In the genomic region with DNA sequence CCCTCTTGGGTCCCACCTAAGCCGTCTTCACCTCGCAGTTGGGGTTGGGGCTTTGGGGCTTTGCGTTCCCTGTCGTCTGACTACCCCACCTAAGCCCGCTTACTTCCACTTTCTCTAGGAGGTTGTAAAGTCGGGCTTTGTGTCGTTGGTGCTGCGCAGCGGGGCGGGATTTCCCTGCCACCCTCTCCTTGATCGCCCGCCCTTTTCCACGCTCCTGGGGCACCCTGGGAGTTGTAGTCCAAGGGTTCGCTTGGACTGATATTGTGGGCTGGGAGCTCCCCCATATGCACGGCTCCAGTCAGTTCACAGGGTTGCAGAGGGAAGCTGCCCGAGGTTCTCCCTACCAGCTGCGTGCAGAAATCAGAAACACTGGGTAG, we compare ENCODE assay signal across 8 mouse cellular contexts.
A peak's percentile ranks its signal among the peaks of the same experiment; 100 is the strongest.
DNase-seq lines count a peak whose midpoint lies in the region; ATAC-seq lines count a peak whose summit lies in the region.

No protein-coding gene starts in this region.

- no peaks in the 10 kb centered on the region for H3K27me3 ChIP-seq in forebrain, embryonic 10.5 days (ENCODE audit: poor library complexity, severe bottlenecking)
- H3K27me3 ChIP-seq in heart, embryonic 14.5 days (ENCODE audit: control insufficient read depth, insufficient read depth, low read length) = no peaks in the 10 kb centered on the region
- peaks cover 7% of the 10 kb centered on the region; the same call in 1 of the 2 replicates for H3K27me3 ChIP-seq in liver, embryonic 11.5 days (replicated peaks; ENCODE audit: control insufficient read depth, insufficient read depth, low read length)

- H3K27ac ChIP-seq in forebrain, embryonic 10.5 days = peak overlapping the region; percentile 97
- H3K27ac ChIP-seq in heart, embryonic 14.5 days (replicated peaks in 1 of 2; ENCODE audit: control insufficient read depth in 1 of 2, insufficient read depth in 1 of 2, low read depth in 2 of 2, low read length in 2 of 2) = peak overlapping the region; percentile 63 to 96
- peak overlapping the region; percentile 95 for H3K27ac ChIP-seq in liver, embryonic 11.5 days (ENCODE audit: low read depth, low read length)

- peak overlapping the region; percentile 50 for H3K4me2 ChIP-seq in heart, embryonic 14.5 days (ENCODE audit: low read length)
- peak overlapping the region; percentile 50 for H3K4me2 ChIP-seq in liver, embryonic 11.5 days

- H3K4me1 ChIP-seq in forebrain, embryonic 10.5 days = peaks cover 24% of the 10 kb centered on the region
- H3K4me1 ChIP-seq in heart, embryonic 14.5 days (ENCODE audit: control insufficient read depth in 2 of 2, insufficient read depth in 2 of 2, low read length in 2 of 2) = no peaks in the 10 kb centered on the region
- no peaks in the 10 kb centered on the region for H3K4me1 ChIP-seq in liver, embryonic 11.5 days (replicated peaks; ENCODE audit: control insufficient read depth, insufficient read depth, low read length)

- WGBS in forebrain, embryonic 10.5 days = 6% methylated on average over 17 of the region's 17 CpGs
- WGBS in heart, embryonic 14.5 days = 13% methylated on average over 15 of the region's 17 CpGs
- WGBS in liver, embryonic 11.5 days = 13% methylated on average over 17 of the region's 17 CpGs

- peak; percentile 93 for ATAC-seq in heart, embryonic 14.5 days (ENCODE audit: insufficient number of reproducible peaks, insufficient read depth, low FRiP score, low read depth)
- peak; percentile 92 for ATAC-seq in liver, embryonic 11.5 days (replicated peaks; ENCODE audit: low FRiP score)

- DNase-seq in ES-CJ7 (ENCODE audit: low read depth, low spot score) = peak; percentile 84
- DNase-seq in c-Kit-positive CD71-positive TER-119-negative erythroid progenitor cells, embryonic 14.5 days (ENCODE audit: low read depth) = peak; percentile 67
- peak; percentile 86 for DNase-seq in forebrain, embryonic 10.5 days (ENCODE audit: extremely low spot score, low spot score)
- peak; percentile 92 for DNase-seq in kidney, postnatal 10 days
- DNase-seq in liver, embryonic 11.5 days (ENCODE audit: low spot score) = no peak
- peak; percentile 89 for DNase-seq in naive thymus-derived CD4-positive, alpha-beta T cell, adult 2 months (ENCODE audit: low read depth)
- DNase-seq in telencephalon, adult 2 months (ENCODE audit: low read depth, low spot score) = peak; percentile 83

- H3K9ac ChIP-seq in heart, embryonic 14.5 days (ENCODE audit: low read length) = peak overlapping the region; percentile 91
- H3K9ac ChIP-seq in liver, embryonic 11.5 days (ENCODE audit: low read depth, low read length) = peak overlapping the region; percentile 80

- H3K9me3 ChIP-seq in forebrain, embryonic 10.5 days = peaks cover 5% of the 10 kb centered on the region; the same call in 1 of the 2 replicates
- H3K9me3 ChIP-seq in heart, embryonic 14.5 days (ENCODE audit: control insufficient read depth, low read length) = no peaks in the 10 kb centered on the region
- H3K9me3 ChIP-seq in liver, embryonic 11.5 days (ENCODE audit: control insufficient read depth, low read length) = no peaks in the 10 kb centered on the region

- no peaks in the 10 kb centered on the region for H3K36me3 ChIP-seq in forebrain, embryonic 10.5 days (replicated peaks)
- H3K36me3 ChIP-seq in heart, embryonic 14.5 days (ENCODE audit: control insufficient read depth, insufficient read depth, low read length) = no peaks in the 10 kb centered on the region
- H3K36me3 ChIP-seq in liver, embryonic 11.5 days (ENCODE audit: control insufficient read depth, insufficient read depth, low read length) = no peaks in the 10 kb centered on the region

- peak overlapping the region; percentile 75 for H3K4me3 ChIP-seq in forebrain, embryonic 10.5 days
- H3K4me3 ChIP-seq in heart, embryonic 14.5 days (ENCODE audit: control insufficient read depth in 1 of 2, insufficient read depth in 1 of 2, low read depth in 1 of 2, low read length in 2 of 2) = peak overlapping the region; percentile 46 to 69
- peak overlapping the region; percentile 72 for H3K4me3 ChIP-seq in liver, embryonic 11.5 days (ENCODE audit: low read depth, low read length)
